Mouse (Mus musculus) forebrain, embryonic 14.5 days (tissue): Measurements from ENCODE around the gene Cpne4. TPM values are rescaled to one million over a fixed set of nuclear protein-coding genes. Genes with fewer than 3 reads are reported as not detected.

ENCODE experiments used
- microRNA-seq: library from miRNA; unstranded; fragments of <30 nt; microRNA quantifications from one replicate; pipeline ENCODE4, GENCODE M21; 2016
- polyA plus RNA-seq: library from polyadenylated mRNA; unstranded; fragments of >200 nt; fragmentation: Nextera tagmentation; extraction: Ambion mirVana; gene quantifications from 2 replicates; pipeline ENCODE4 v1.2.1, GENCODE M21; 2014

The Cpne4 gene
- polyA plus RNA-seq, 1 experiment from 2014 or later = 15.6 TPM

Small RNAs within 50 kb of the gene (microRNA-seq; reads per million reads assigned to microRNA genes)
- not detected for gene Gm23391

Other genes starting within 250 kb of the Cpne4 start
- gene Acpp, start 209.5 kb upstream of the Cpne4 start, polyA plus RNA-seq = 0.10 and 0.17 TPM in 2 replicates